Mouse (Mus musculus) left cerebral cortex, adult 2 months (tissue): Measurements from ENCODE around the gene Gja4. TPM values are rescaled to one million over a fixed set of nuclear protein-coding genes. Genes with fewer than 3 reads are reported as not detected.

Experiments used
- DNase-seq, 2 experiments: peaks; one replicate each; pipeline ENCODE4 v3.0.0; 2021 to 2022; ENCODE audit warnings: low spot score in 2 of 2, mixed read lengths in 1 of 2; ENCODE audit errors: extremely low spot score in 1 of 2
- H3K27ac ChIP-seq: fragments of 200-600 bp; 2 replicates; pipeline ENCODE4 v1.8.1; 2022
- H3K4me3 ChIP-seq: fragments of 200-600 bp; 2 replicates; pipeline ENCODE4 v1.8.1; 2022
- CTCF ChIP-seq: fragments of 200-600 bp; IDR thresholded peaks from 2 replicates; pipeline ENCODE4 v1.8.1; 2022; ENCODE audit warnings: antibody characterized with exemption, mild to moderate bottlenecking, moderate library complexity
- intact Hi-C: fragments of 180-260 bp; cut with DNase I; formaldehyde crosslinking; loops from one replicate; pipeline ENCODE4 v1.15.1; 2025
- total RNA-seq, 2 experiments: library from RNA; stranded (reverse); gene quantifications; 2 replicates each; pipeline ENCODE4 v1.2.3; 2021

Gene Gja4
- total RNA-seq, 2 experiments from 2014 or later: 4.1 to 4.5 TPM

GRCm38 (mm10) chr4:127319613-127320012, 5.8 kb upstream of the Gja4 start:
- TF ChIP-seq CTCF: peak; percentile 87
- intact Hi-C loops: loop anchor here (1.0 to 10.0 kb wide), 3 partner anchors 69 to 765 kb away; partner anchors contain the start of gene Clspn
- peak; percentile 56 to 67 for DNase-seq
- no peak overlapping the region for H3K4me3 ChIP-seq
- H3K27ac ChIP-seq: no peak overlapping the region

- Histone ChIP-seq H3K4me3 (no peak overlapping the region), H3K27ac (no peak overlapping the region)
- intact Hi-C loops: loop anchor here (5.0 to 10.0 kb wide), 2 partner anchors 265 to 762 kb away; partner anchors contain the start of gene Clspn
- peak; percentile 50 for TF ChIP-seq CTCF
- DNase-seq: no peak
Observed at GRCm38 (mm10) chr4:127317143-127317542, 3.3 kb upstream of the Gja4 start.

GRCm38 (mm10) chr4:127315753-127316152, 1.9 kb upstream of the Gja4 start:
- H3K4me3 ChIP-seq: no peak overlapping the region
- intact Hi-C loops: loop anchor here (5.0 to 10.0 kb wide), 2 partner anchors 263 to 761 kb away; partner anchors contain the start of gene Clspn
- no peak for TF ChIP-seq CTCF
- no peak overlapping the region for H3K27ac ChIP-seq
- no peak for DNase-seq

GRCm38 (mm10) chr4:127314585-127314984, 746 bp upstream of the Gja4 start:
- H3K27ac ChIP-seq: peak overlapping the region; percentile 65
- no peak for TF ChIP-seq CTCF
- H3K4me3 ChIP-seq: peak overlapping the region; percentile 64; the same call in 1 of the 2 replicates
- DNase-seq: no peak
- intact Hi-C loops: loop anchor here (10.0 kb wide), 1 partner anchor 760 kb away; the partner anchor contains the start of gene Clspn

- TF ChIP-seq CTCF: no peak
- intact Hi-C loops: loop anchor here (10.0 kb wide), 1 partner anchor 758 kb away; the partner anchor contains the start of gene Clspn
- Histone ChIP-seq H3K27ac (no peak overlapping the region), H3K4me3 (no peak overlapping the region)
- no peak for DNase-seq
Observed at GRCm38 (mm10) chr4:127312349-127312748, 1.5 kb downstream of the Gja4 start.

- TF ChIP-seq CTCF: no peak
- intact Hi-C loops: loop anchor here (10.0 kb wide), 1 partner anchor 757 kb away; the partner anchor contains the start of gene Clspn
- no peak for DNase-seq
Observed at GRCm38 (mm10) chr4:127311561-127311960, 2.3 kb downstream of the Gja4 start.

GRCm38 (mm10) chr4:127306915-127307314, 6.9 kb downstream of the Gja4 start:
- Histone ChIP-seq H3K27ac (no peak overlapping the region), H3K4me3 (no peak overlapping the region)
- intact Hi-C loops: no loop called here
- DNase-seq: no peak
- no peak for TF ChIP-seq CTCF

More at GRCm38 (mm10) chr4:127311561-127311960, 2.3 kb downstream of the Gja4 start:
- Histone ChIP-seq H3K4me3 (no peak overlapping the region), H3K27ac (no peak overlapping the region)

GRCm38 (mm10) chr4:127303796-127304195, 10.0 kb downstream of the Gja4 start:
- Histone ChIP-seq H3K4me3 (no peak overlapping the region), H3K27ac (no peak overlapping the region)
- intact Hi-C loops: no loop called here
- no peak for TF ChIP-seq CTCF
- no peak for DNase-seq

GRCm38 (mm10) chr4:127300503-127300902, 13.3 kb downstream of the Gja4 start:
- no peak for TF ChIP-seq CTCF
- no peak overlapping the region for H3K27ac ChIP-seq
- H3K4me3 ChIP-seq: no peak overlapping the region
- no peak for DNase-seq
- intact Hi-C loops: no loop called here

- Histone ChIP-seq H3K4me3 (no peak overlapping the region), H3K27ac (no peak overlapping the region)
- no peak for TF ChIP-seq CTCF
- intact Hi-C loops: no loop called here
- DNase-seq: no peak
Observed at GRCm38 (mm10) chr4:127292631-127293030, 21.2 kb downstream of the Gja4 start.

GRCm38 (mm10) chr4:127289039-127289548, 24.7 kb downstream of the Gja4 start:
- no peak for DNase-seq
- Histone ChIP-seq H3K4me3 (no peak overlapping the region), H3K27ac (no peak overlapping the region)
- TF ChIP-seq CTCF: no peak
- intact Hi-C loops: no loop called here

GRCm38 (mm10) chr4:127286907-127287306, 26.9 kb downstream of the Gja4 start:
- intact Hi-C loops: no loop called here
- no peak for TF ChIP-seq CTCF
- no peak overlapping the region for H3K27ac ChIP-seq

GRCm38 (mm10) chr4:127279241-127279640, 34.6 kb downstream of the Gja4 start:
- no peak for TF ChIP-seq CTCF
- no peak overlapping the region for H3K27ac ChIP-seq
- intact Hi-C loops: no loop called here
- no peak overlapping the region for H3K4me3 ChIP-seq
- no peak for DNase-seq

More at GRCm38 (mm10) chr4:127286907-127287306, 26.9 kb downstream of the Gja4 start:
- H3K4me3 ChIP-seq: no peak overlapping the region
- DNase-seq: no peak
